Mouse (Mus musculus) liver, embryonic 15.5 days (tissue): ENCODE data around the gene Hectd1. TPM values are rescaled to one million over a fixed set of nuclear protein-coding genes. Genes with fewer than 3 reads are reported as not detected.

ENCODE experiments used
- ATAC-seq: fragments of 200-750 bp; cut with Nextera tagmentation; 2 replicates; pipeline ENCODE4 v1.8.0; 2017; ENCODE audit warnings: moderate number of reproducible peaks, mild to moderate bottlenecking, moderate library complexity; ENCODE audit not compliant: insufficient read depth
- H3K27ac ChIP-seq: fragments of 300-500 bp; sonication (generic); replicated peaks from 2 replicates; pipeline ENCODE4 v1.5.1; 2015; ENCODE audit warnings: mild to moderate bottlenecking, inconsistent platforms
- H3K27me3 ChIP-seq: fragments of 300-500 bp; sonication (generic); 2 replicates; pipeline ENCODE4 v1.6.1; 2015; ENCODE audit warnings: mild to moderate bottlenecking, inconsistent platforms
- H3K36me3 ChIP-seq: fragments of 300-500 bp; sonication (generic); replicated peaks from 2 replicates; pipeline ENCODE4 v1.6.1; 2015; ENCODE audit warnings: moderate library complexity, mild to moderate bottlenecking, inconsistent platforms
- H3K4me1 ChIP-seq: fragments of 300-500 bp; sonication (generic); replicated peaks from 2 replicates; pipeline ENCODE4 v1.6.1; 2015; ENCODE audit warnings: inconsistent platforms
- H3K4me2 ChIP-seq: fragments of 300-500 bp; sonication (generic); 2 replicates; pipeline ENCODE4 v1.6.1; 2015; ENCODE audit warnings: moderate library complexity, mild to moderate bottlenecking, inconsistent platforms
- H3K4me3 ChIP-seq: fragments of 300-500 bp; sonication (generic); replicated peaks from 2 replicates; pipeline ENCODE4 v1.5.1; 2015; ENCODE audit warnings: mild to moderate bottlenecking, inconsistent platforms
- H3K9ac ChIP-seq: fragments of 300-500 bp; sonication (generic); 2 replicates; pipeline ENCODE4 v1.6.1; 2015; ENCODE audit warnings: moderate library complexity, mild to moderate bottlenecking, inconsistent platforms
- H3K9me3 ChIP-seq: fragments of 300-500 bp; sonication (generic); replicated peaks from 2 replicates; pipeline ENCODE4 v1.6.1; 2016; ENCODE audit warnings: inconsistent platforms
- WGBS: fragments of 180-500 bp; shearing (Covaris S2); methylation state at CpG from one replicate; pipeline ENCODE4 v1.1.7; 2015; ENCODE audit warnings: mixed read lengths; ENCODE audit not compliant: insufficient replicate concordance; 5-methylcytosine and 5-hydroxymethylcytosine counted together
- polyA plus RNA-seq: library from polyadenylated mRNA; unstranded; fragments of >200 nt; fragmentation: Nextera tagmentation; extraction: Ambion mirVana; gene quantifications from 2 replicates; pipeline ENCODE4 v1.2.1, GENCODE M21; 2015

The Hectd1 gene
- polyA plus RNA-seq, 1 experiment from 2014 or later: 24.0 TPM

GRCm38 (mm10) chr12:51825338-51825737 lies 4.0 kb downstream of the Hectd1 start:
- Histone ChIP-seq H3K4me2 (no peak overlapping the region), H3K27me3 (no peaks in the 10 kb centered on the region), H3K4me1 (peaks cover 59% of the 10 kb centered on the region), H3K4me3 (no peak overlapping the region), H3K27ac (0 out of 2 replicates have a peak overlapping the region, but pooled peaks have one; percentile 33), H3K36me3 (peaks cover 41% of the 10 kb centered on the region), H3K9ac (no peak overlapping the region), H3K9me3 (no peaks in the 10 kb centered on the region)
- WGBS: 72% methylated on average over 2 of the region's 2 CpGs
- ATAC-seq: no peak

- no peak overlapping the region for H3K9ac ChIP-seq
- H3K27me3 ChIP-seq: no peaks in the 10 kb centered on the region
- ATAC-seq: no peak
- peaks cover 78% of the 10 kb centered on the region for H3K4me1 ChIP-seq
- H3K36me3 ChIP-seq: peaks cover 51% of the 10 kb centered on the region
- no peaks in the 10 kb centered on the region for H3K9me3 ChIP-seq
- H3K4me3 ChIP-seq: no peak overlapping the region
- H3K27ac ChIP-seq: 0 out of 2 replicates have a peak overlapping the region, but pooled peaks have one; percentile 77
- 88% methylated on average over 5 of the region's 5 CpGs for WGBS
- H3K4me2 ChIP-seq: no peak overlapping the region
Observed at GRCm38 (mm10) chr12:51823311-51823710, 6.0 kb downstream of the Hectd1 start.

- 72% methylated on average over 2 of the region's 2 CpGs for WGBS
- Histone ChIP-seq H3K9me3 (no peaks in the 10 kb centered on the region), H3K4me1 (peaks cover 82% of the 10 kb centered on the region), H3K9ac (no peak overlapping the region), H3K4me2 (no peak overlapping the region), H3K27me3 (no peaks in the 10 kb centered on the region), H3K36me3 (peaks cover 55% of the 10 kb centered on the region), H3K4me3 (no peak overlapping the region), H3K27ac (peak overlapping the region; percentile 77; the same call in 1 of the 2 replicates)
- ATAC-seq: no peak
Observed at GRCm38 (mm10) chr12:51822861-51823260, 6.5 kb downstream of the Hectd1 start.

GRCm38 (mm10) chr12:51822236-51822635 lies 7.1 kb downstream of the Hectd1 start:
- no peak overlapping the region for H3K4me3 ChIP-seq
- WGBS: 18% methylated on average over 3 of the region's 3 CpGs
- no peak for ATAC-seq
- H3K4me1 ChIP-seq: peaks cover 82% of the 10 kb centered on the region
- no peaks in the 10 kb centered on the region for H3K9me3 ChIP-seq
- H3K9ac ChIP-seq: no peak overlapping the region
- 0 out of 2 replicates have a peak overlapping the region, but pooled peaks have one; percentile 20 for H3K4me2 ChIP-seq
- no peaks in the 10 kb centered on the region for H3K27me3 ChIP-seq
- H3K36me3 ChIP-seq: peaks cover 56% of the 10 kb centered on the region
- peak overlapping the region; percentile 77 for H3K27ac ChIP-seq

GRCm38 (mm10) chr12:51821256-51821655 lies 8.1 kb downstream of the Hectd1 start:
- H3K4me1 ChIP-seq: peaks cover 77% of the 10 kb centered on the region
- H3K9ac ChIP-seq: no peak overlapping the region
- H3K27ac ChIP-seq: peak overlapping the region; percentile 83
- peaks cover 53% of the 10 kb centered on the region for H3K36me3 ChIP-seq
- no peaks in the 10 kb centered on the region for H3K27me3 ChIP-seq
- peak; percentile 82 for ATAC-seq
- 11% methylated on average over 2 of the region's 2 CpGs for WGBS
- no peaks in the 10 kb centered on the region for H3K9me3 ChIP-seq
- H3K4me2 ChIP-seq: peak overlapping the region; percentile 61
- H3K4me3 ChIP-seq: peak overlapping the region; percentile 20; the same call in 1 of the 2 replicates

- peak overlapping the region; percentile 32 for H3K4me2 ChIP-seq
- no peaks in the 10 kb centered on the region for H3K9me3 ChIP-seq
- H3K9ac ChIP-seq: peak overlapping the region; percentile 15; the same call in 1 of the 2 replicates
- H3K4me3 ChIP-seq: no peak overlapping the region
- H3K36me3 ChIP-seq: peaks cover 51% of the 10 kb centered on the region
- no peaks in the 10 kb centered on the region for H3K27me3 ChIP-seq
- ATAC-seq: peak; percentile 36; the same call in 1 of the 2 replicates
- peaks cover 70% of the 10 kb centered on the region for H3K4me1 ChIP-seq
- 40% methylated on average over 4 of the region's 4 CpGs for WGBS
- peak overlapping the region; percentile 63; the same call in 1 of the 2 replicates for H3K27ac ChIP-seq
Observed at GRCm38 (mm10) chr12:51819951-51820498, 9.3 kb downstream of the Hectd1 start.

GRCm38 (mm10) chr12:51817815-51818613 lies 11.3 kb downstream of the Hectd1 start:
- WGBS: 44% methylated on average over 8 of the region's 8 CpGs
- Histone ChIP-seq H3K4me3 (no peak overlapping the region), H3K9me3 (no peaks in the 10 kb centered on the region), H3K27ac (0 out of 2 replicates have a peak overlapping the region, but pooled peaks have one; percentile 24), H3K9ac (no peak overlapping the region), H3K36me3 (peaks cover 45% of the 10 kb centered on the region), H3K4me2 (peak overlapping the region; percentile 9; the same call in 1 of the 2 replicates), H3K27me3 (no peaks in the 10 kb centered on the region), H3K4me1 (peaks cover 58% of the 10 kb centered on the region)
- ATAC-seq: peak; percentile 17; the same call in 1 of the 2 replicates

GRCm38 (mm10) chr12:51811388-51812140 lies 17.8 kb downstream of the Hectd1 start:
- H3K9ac ChIP-seq: no peak overlapping the region
- H3K27me3 ChIP-seq: no peaks in the 10 kb centered on the region
- H3K4me3 ChIP-seq: no peak overlapping the region
- H3K9me3 ChIP-seq: no peaks in the 10 kb centered on the region
- ATAC-seq: no peak
- H3K4me1 ChIP-seq: peaks cover 38% of the 10 kb centered on the region
- no peak overlapping the region for H3K4me2 ChIP-seq
- peaks cover 41% of the 10 kb centered on the region for H3K36me3 ChIP-seq
- no peak overlapping the region for H3K27ac ChIP-seq
- 70% methylated on average over 5 of the region's 5 CpGs for WGBS

- Histone ChIP-seq H3K36me3 (peaks cover 49% of the 10 kb centered on the region), H3K4me1 (peaks cover 36% of the 10 kb centered on the region), H3K9me3 (no peaks in the 10 kb centered on the region), H3K4me2 (no peak overlapping the region), H3K27ac (no peak overlapping the region), H3K4me3 (no peak overlapping the region), H3K27me3 (no peaks in the 10 kb centered on the region), H3K9ac (no peak overlapping the region)
- no peak for ATAC-seq
Observed at GRCm38 (mm10) chr12:51810564-51810963, 18.8 kb downstream of the Hectd1 start.

- H3K27me3 ChIP-seq: no peaks in the 10 kb centered on the region
- H3K9ac ChIP-seq: no peak overlapping the region
- no peak for ATAC-seq
- 81% methylated on average over 7 of the region's 7 CpGs for whole genome bisulfite sequencing
- no peaks in the 10 kb centered on the region for H3K4me1 ChIP-seq
- no peak overlapping the region for H3K4me3 ChIP-seq
- H3K36me3 ChIP-seq: peaks cover 93% of the 10 kb centered on the region
- no peak overlapping the region for H3K4me2 ChIP-seq
- H3K9me3 ChIP-seq: no peaks in the 10 kb centered on the region
- no peak overlapping the region for H3K27ac ChIP-seq
Observed at GRCm38 (mm10) chr12:51784842-51785241, 44.5 kb downstream of the Hectd1 start.

GRCm38 (mm10) chr12:51768702-51769101 lies 60.6 kb downstream of the Hectd1 start:
- peaks cover 81% of the 10 kb centered on the region for H3K36me3 ChIP-seq
- no peak overlapping the region for H3K9ac ChIP-seq
- H3K4me2 ChIP-seq: no peak overlapping the region
- no peaks in the 10 kb centered on the region for H3K27me3 ChIP-seq
- ATAC-seq: no peak
- H3K4me1 ChIP-seq: 0 out of 2 replicates have a peak, but pooled peaks cover 3% of the 10 kb centered on the region
- H3K27ac ChIP-seq: no peak overlapping the region
- H3K9me3 ChIP-seq: no peaks in the 10 kb centered on the region
- 87% methylated on average over 15 of the region's 15 CpGs for WGBS
- no peak overlapping the region for H3K4me3 ChIP-seq
